In the genomic region with DNA sequence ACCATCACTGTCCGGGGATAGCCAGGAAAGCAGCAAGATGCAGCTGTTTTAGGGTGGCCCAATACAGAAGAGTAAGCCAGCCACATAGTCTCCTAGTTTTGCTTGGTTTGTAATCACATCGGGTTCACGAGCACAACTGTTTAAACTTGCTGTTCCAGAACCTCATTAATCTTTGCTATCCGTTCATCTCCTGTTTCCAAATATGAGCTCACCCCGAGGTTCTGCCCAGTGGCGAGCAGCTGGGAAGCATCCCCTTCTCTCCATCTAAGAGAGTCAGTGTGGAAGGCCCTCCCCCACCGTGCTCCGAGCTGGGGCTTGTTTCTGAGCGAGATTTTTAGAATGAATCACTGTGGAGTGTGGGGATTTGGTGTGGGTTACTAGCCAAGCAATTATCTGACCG, we compare ENCODE assay signal across 9 mouse cellular contexts.
DNase-seq lines count a peak whose midpoint lies in the region; ATAC-seq and TF ChIP-seq lines count a peak whose summit lies in the region.
"Had no signal": no experiment of that assay in that cellular context is flagged by ENCODE, and none has a peak within 500 bp of the region (broad histone marks: within the 10 kb centered on the region; RNA-seq: fewer than 3 reads in every experiment).

No protein-coding gene starts in this region.

- intact Hi-C loops in heart, adult 2 months (cut with DNase I), result no loop called here
- intact Hi-C loops in gastrocnemius, postnatal 36 days (cut with DNase I), result no loop called here

- no peak for ATAC-seq in heart, embryonic 12.5 days (ENCODE audit: insufficient number of reproducible peaks, low FRiP score)
- peak; percentile 92 for ATAC-seq in stomach, postnatal 0 days (ENCODE audit: low FRiP score, low TSS enrichment)

- 62% methylated on average over 10 of the region's 10 CpGs for WGBS in heart, adult 2 months
- 56% methylated on average over 10 of the region's 10 CpGs for WGBS in heart, embryonic 12.5 days
- 17% methylated on average over 10 of the region's 10 CpGs for WGBS in stomach, postnatal 0 days

- peak; percentile 67 to 84 for DNase-seq in heart, adult 2 months
- peak; percentile 47 to 69 for DNase-seq in gastrocnemius, postnatal 36 days
- DNase-seq in kidney, postnatal 10 days, result peak; percentile 85
- peak; percentile 52 for DNase-seq in stomach, postnatal 0 days (ENCODE audit: low spot score)
- DNase-seq in layer of hippocampus, adult 9-11 months, result no peak
- no peak for DNase-seq in thymus, postnatal 4 days
- no peak for DNase-seq in cerebellum, adult 18-20 months

- no peak for TF ChIP-seq CTCF in heart, adult 2 months (IDR thresholded peaks at IDR 0.05)
- no peak for TF ChIP-seq CTCF in stomach, postnatal 0 days (IDR thresholded peaks at IDR 0.05; ENCODE audit: low read depth)

- no peaks in the 10 kb centered on the region; the same call in 1 of the 2 replicates for H3K4me1 ChIP-seq in heart, adult 2 months (ENCODE audit: control insufficient read depth, insufficient read depth, low read length)
- H3K4me1 ChIP-seq in heart, embryonic 12.5 days (replicated peaks), result peaks cover 4% of the 10 kb centered on the region; the same call in 1 of the 2 replicates
- H3K4me1 ChIP-seq in stomach, postnatal 0 days (replicated peaks; ENCODE audit: control insufficient read depth, insufficient read depth), result peaks cover 4% of the 10 kb centered on the region

- H3K79me2 ChIP-seq in heart, adult 2 months (replicated peaks; ENCODE audit: control insufficient read depth, insufficient read depth, low read length), result no peaks in the 10 kb centered on the region

- H3K4me3 ChIP-seq in heart, adult 2 months, result no peak overlapping the region
- no peak overlapping the region for H3K4me3 ChIP-seq in heart, embryonic 12.5 days
- no peak overlapping the region for H3K4me3 ChIP-seq in stomach, postnatal 0 days (ENCODE audit: low read depth, low read length)
- H3K4me3 ChIP-seq: limb, embryonic 12.5 days had no signal

- TF ChIP-seq EP300 in heart, adult 2 months (IDR thresholded peaks at IDR 0.05; ENCODE audit: insufficient read depth, low read depth, low read length), result no peak
- peak; percentile 58 for TF ChIP-seq EP300 in stomach, postnatal 0 days (optimal IDR thresholded peaks at IDR 0.05)

- no peak overlapping the region; the same call in 1 of the 2 replicates for H3K27ac ChIP-seq in heart, adult 2 months
- no peak overlapping the region for H3K27ac ChIP-seq in heart, embryonic 12.5 days (ENCODE audit: poor library complexity, severe bottlenecking)
- peak overlapping the region; percentile 63 for H3K27ac ChIP-seq in stomach, postnatal 0 days (replicated peaks)
- H3K27ac ChIP-seq: limb, embryonic 12.5 days had no signal

- no peak overlapping the region for H3K4me2 ChIP-seq in heart, embryonic 12.5 days
- no peak overlapping the region for H3K4me2 ChIP-seq in stomach, postnatal 0 days (replicated peaks; ENCODE audit: low read depth)
- H3K4me2 ChIP-seq: limb, embryonic 12.5 days had no signal

- no peaks in the 10 kb centered on the region for H3K27me3 ChIP-seq in heart, adult 2 months (ENCODE audit: control insufficient read depth, insufficient read depth, low read length)
- no peaks in the 10 kb centered on the region for H3K27me3 ChIP-seq in heart, embryonic 12.5 days (replicated peaks)
- H3K27me3 ChIP-seq in stomach, postnatal 0 days (ENCODE audit: control insufficient read depth, insufficient read depth, low read length), result no peaks in the 10 kb centered on the region
- H3K27me3 ChIP-seq: limb, embryonic 12.5 days had no signal

- H3K9ac ChIP-seq in heart, adult 2 months (ENCODE audit: low read depth, low read length), result no peak overlapping the region
- no peak overlapping the region for H3K9ac ChIP-seq in heart, embryonic 12.5 days
- no peak overlapping the region for H3K9ac ChIP-seq in stomach, postnatal 0 days (ENCODE audit: low read length)
- H3K9ac ChIP-seq: limb, embryonic 12.5 days had no signal

- no peak for TF ChIP-seq POLR2A in heart, adult 2 months (IDR thresholded peaks at IDR 0.05; ENCODE audit: insufficient read depth, low read depth, low read length)

- no peaks in the 10 kb centered on the region for H3K9me3 ChIP-seq in heart, embryonic 12.5 days (replicated peaks)
- no peaks in the 10 kb centered on the region for H3K9me3 ChIP-seq in stomach, postnatal 0 days (ENCODE audit: control insufficient read depth, low read length)
- H3K9me3 ChIP-seq: limb, embryonic 12.5 days had no signal

- no peaks in the 10 kb centered on the region for H3K36me3 ChIP-seq in heart, adult 2 months (ENCODE audit: control insufficient read depth, insufficient read depth, low read length)
- H3K36me3 ChIP-seq in heart, embryonic 12.5 days, result no peaks in the 10 kb centered on the region
- no peaks in the 10 kb centered on the region for H3K36me3 ChIP-seq in stomach, postnatal 0 days (ENCODE audit: control insufficient read depth, insufficient read depth, low read length)
- H3K36me3 ChIP-seq: limb, embryonic 12.5 days had no signal

Comparison
In these comparisons a context has a peak if more than half of its experiments do, and no peak if none do; other contexts are left out.
1. DNase-seq: peak in heart, adult 2 months (2 of 2), gastrocnemius, postnatal 36 days (2 of 2), kidney, postnatal 10 days (single experiment) and stomach, postnatal 0 days (single experiment); none in layer of hippocampus, adult 9-11 months (single experiment), thymus, postnatal 4 days (single experiment) and cerebellum, adult 18-20 months (0 of 2).